Mouse (Mus musculus) CH12.LX (cell line): Measurements from ENCODE around the gene Meiob. TPM values are rescaled to one million over a fixed set of nuclear protein-coding genes. Genes with fewer than 3 reads are reported as not detected.

Source experiments
- DNase-seq: peaks from one replicate; pipeline ENCODE4 v3.0.0-alpha.2; 2013; ENCODE audit errors: extremely low read depth
- H3K27ac ChIP-seq: 2 replicates; pipeline ENCODE4 v1.5.1; 2012; ENCODE audit warnings: low read depth, mild to moderate bottlenecking, control low read depth, moderate library complexity; ENCODE audit not compliant: insufficient read depth
- H3K27me3 ChIP-seq: replicated peaks from 2 replicates; pipeline ENCODE3; 2012; ENCODE audit warnings: inconsistent platforms
- H3K36me3 ChIP-seq, 2 experiments: replicated peaks in 1 of 2; 2 replicates each; pipeline versions ENCODE3 to v1.6.1; 2012; ENCODE audit warnings: inconsistent platforms in 1 of 2, low read length in 1 of 2, mild to moderate bottlenecking in 1 of 2, mixed read lengths in 1 of 2, moderate library complexity in 1 of 2; ENCODE audit not compliant: control insufficient read depth in 1 of 2, insufficient read depth in 1 of 2
- H3K4me1 ChIP-seq, 2 experiments: 2 replicates each; pipeline ENCODE4 v1.6.1; 2012; ENCODE audit warnings: inconsistent platforms in 1 of 2, moderate library complexity in 1 of 2; ENCODE audit not compliant: insufficient read depth in 2 of 2, control insufficient read depth in 1 of 2
- H3K4me2 ChIP-seq: 2 replicates; pipeline ENCODE4 v1.6.1; 2012; ENCODE audit warnings: low read depth, mild to moderate bottlenecking, control low read depth; ENCODE audit not compliant: poor library complexity, insufficient read depth, severe bottlenecking
- H3K4me3 ChIP-seq, 3 experiments: fragments of 150-350 bp in 1 of 3; sonication (generic) in 1 of 3; replicated peaks in 1 of 3; 2 replicates each; pipeline versions ENCODE3 to v1.5.1; 2011 to 2012; ENCODE audit warnings: low read depth in 2 of 3, low read length in 2 of 3, mild to moderate bottlenecking in 2 of 3, moderate library complexity in 2 of 3, control low read depth in 1 of 3, improper control_type of control experiment in 1 of 3, inconsistent platforms in 1 of 3, mixed read lengths in 1 of 3; ENCODE audit not compliant: poor library complexity in 1 of 3
- H3K79me2 ChIP-seq: replicated peaks from 2 replicates; pipeline ENCODE4 v1.6.1; 2012; ENCODE audit warnings: mild to moderate bottlenecking, moderate library complexity; ENCODE audit not compliant: control insufficient read depth, poor library complexity, insufficient read depth, severe bottlenecking; ENCODE audit errors: extremely low read depth
- H3K9ac ChIP-seq: 2 replicates; pipeline ENCODE4 v1.6.1; 2012; ENCODE audit warnings: low read depth, mild to moderate bottlenecking, control low read depth, moderate library complexity; ENCODE audit not compliant: insufficient read depth
- H3K9me3 ChIP-seq: replicated peaks from 2 replicates; pipeline ENCODE3; 2012; ENCODE audit warnings: low read length, inconsistent platforms, mixed read lengths
- CHD1 ChIP-seq: IDR thresholded peaks from 2 replicates; pipeline ENCODE4 v1.6.1; 2012; ENCODE audit warnings: low read depth, low read length, improper control_type of control experiment, inconsistent platforms
- CTCF ChIP-seq, 2 experiments: IDR thresholded peaks in 1 of 2; conservative IDR thresholded peaks in 1 of 2; 2 replicates each; pipeline ENCODE4 v1.5.1; 2011 to 2012; ENCODE audit warnings: low read depth in 2 of 2, low read length in 2 of 2, improper control_type of control experiment in 1 of 2, inconsistent platforms in 1 of 2, mild to moderate bottlenecking in 1 of 2, moderate library complexity in 1 of 2
- ELF1 ChIP-seq: IDR thresholded peaks from 2 replicates; pipeline ENCODE4 v1.6.1; 2014; ENCODE audit warnings: low read depth, mild to moderate bottlenecking, inconsistent platforms, low read length, improper control_type of control experiment
- MAFK ChIP-seq: IDR thresholded peaks from 2 replicates; pipeline ENCODE4 v1.6.1; 2011; ENCODE audit warnings: low read length, improper control_type of control experiment; ENCODE audit not compliant: insufficient replicate concordance
- MAX ChIP-seq: IDR thresholded peaks from 2 replicates; pipeline ENCODE4 v1.6.1; 2011; ENCODE audit warnings: low read length, improper control_type of control experiment
- MAZ ChIP-seq: IDR thresholded peaks from 2 replicates; pipeline ENCODE4 v1.6.1; 2012; ENCODE audit warnings: low read depth, mild to moderate bottlenecking, inconsistent platforms, low read length, improper control_type of control experiment, moderate library complexity
- MEF2A ChIP-seq: IDR thresholded peaks from 2 replicates; pipeline ENCODE4 v1.6.1; 2014; ENCODE audit warnings: low read depth, mild to moderate bottlenecking, inconsistent platforms, low read length, improper control_type of control experiment, borderline replicate concordance
- NRF1 ChIP-seq: IDR thresholded peaks from 2 replicates; pipeline ENCODE4 v1.6.1; 2014; ENCODE audit warnings: low read depth, mild to moderate bottlenecking, inconsistent platforms, low read length, improper control_type of control experiment, moderate library complexity
- PAX5 ChIP-seq: IDR thresholded peaks from 2 replicates; pipeline ENCODE4 v1.6.1; 2012; ENCODE audit warnings: low read length, inconsistent platforms, mixed read lengths
- POLR2A ChIP-seq: IDR thresholded peaks from 2 replicates; pipeline ENCODE4 v1.6.1; 2011; ENCODE audit warnings: low read depth, mild to moderate bottlenecking, improper control_type of control experiment, low read length
- RAD21 ChIP-seq: IDR thresholded peaks from 2 replicates; pipeline ENCODE4 v1.6.1; 2011; ENCODE audit warnings: low read depth, mild to moderate bottlenecking, low read length, improper control_type of control experiment, moderate library complexity
- RCOR1 ChIP-seq: conservative IDR thresholded peaks from 2 replicates; pipeline ENCODE4 v1.6.1; 2012; ENCODE audit warnings: low read depth, mild to moderate bottlenecking, inconsistent platforms, low read length, improper control_type of control experiment
- SIN3A ChIP-seq: IDR thresholded peaks from 2 replicates; pipeline ENCODE4 v1.6.1; 2012; ENCODE audit warnings: low read length, improper control_type of control experiment, inconsistent platforms
- SMC3 ChIP-seq: IDR thresholded peaks from 2 replicates; pipeline ENCODE4 v1.6.1; 2011; ENCODE audit warnings: low read depth, low read length, improper control_type of control experiment
- TBP ChIP-seq: conservative IDR thresholded peaks from 2 replicates; pipeline ENCODE4 v1.6.1; 2011; ENCODE audit warnings: low read depth, low read length, improper control_type of control experiment
- TCF12 ChIP-seq: IDR thresholded peaks from 2 replicates; pipeline ENCODE4 v1.6.1; 2014; ENCODE audit warnings: low read depth, mild to moderate bottlenecking, inconsistent platforms, low read length, improper control_type of control experiment
- UBTF ChIP-seq: IDR thresholded peaks from 2 replicates; pipeline ENCODE4 v1.6.1; 2012; ENCODE audit warnings: low read depth, mild to moderate bottlenecking, inconsistent platforms, low read length, improper control_type of control experiment, moderate library complexity
- USF1 ChIP-seq: IDR thresholded peaks from 2 replicates; pipeline ENCODE4 v1.6.1; 2014; ENCODE audit warnings: low read depth, mild to moderate bottlenecking, inconsistent platforms, low read length, improper control_type of control experiment
- USF2 ChIP-seq: conservative IDR thresholded peaks from 2 replicates; pipeline ENCODE4 v1.6.1; 2011; ENCODE audit warnings: low read depth, low read length, improper control_type of control experiment
- ZC3H11A ChIP-seq: IDR thresholded peaks from 2 replicates; pipeline ENCODE4 v1.6.1; 2012; ENCODE audit warnings: low read depth, mild to moderate bottlenecking, inconsistent platforms, low read length, improper control_type of control experiment
- ZNF384 ChIP-seq: IDR thresholded peaks from 2 replicates; pipeline ENCODE4 v1.6.1; 2012; ENCODE audit warnings: low read depth, low read length, improper control_type of control experiment, inconsistent platforms
- dilution Hi-C: fragments of 300-500 bp; cut with MboI; formaldehyde crosslinking; loops from 2 replicates; pipeline ENCODE4 v1.14.3; 2020; ENCODE audit warnings: low sequenced_read_pairs; ENCODE audit not compliant: extremely low pct_unique_long_range_greater_than_20kb, extremely low pct_ligation_motif_present
- in situ Hi-C: fragments of 300-500 bp; cut with MboI; formaldehyde crosslinking; loops from 3 replicates; pipeline ENCODE4 v1.14.3; 2019; ENCODE audit warnings: low sequenced_read_pairs, low pct_ligation_motif_present, low pct_unique_long_range_greater_than_20kb, mixed read lengths
- polyA plus RNA-seq: library from polyadenylated mRNA; unstranded; fragments of >175 nt; gene quantifications from 2 replicates; pipeline ENCODE4 v1.2.1, GENCODE M21; 2012; ENCODE audit warnings: low read depth; ENCODE audit not compliant: insufficient read length
- total RNA-seq, 2 experiments: library from RNA; depleted of rRNA; stranded (reverse); fragments of 300-350 nt in 1 of 2; fragments of >200 nt in 1 of 2; gene quantifications; 2 replicates each; pipeline ENCODE4 v1.2.3; 2012 to 2014

Gene Meiob
- total and polyA plus RNA-seq, 3 experiments, result 0.23 to 0.40 (median 0.30) TPM

DNA sequence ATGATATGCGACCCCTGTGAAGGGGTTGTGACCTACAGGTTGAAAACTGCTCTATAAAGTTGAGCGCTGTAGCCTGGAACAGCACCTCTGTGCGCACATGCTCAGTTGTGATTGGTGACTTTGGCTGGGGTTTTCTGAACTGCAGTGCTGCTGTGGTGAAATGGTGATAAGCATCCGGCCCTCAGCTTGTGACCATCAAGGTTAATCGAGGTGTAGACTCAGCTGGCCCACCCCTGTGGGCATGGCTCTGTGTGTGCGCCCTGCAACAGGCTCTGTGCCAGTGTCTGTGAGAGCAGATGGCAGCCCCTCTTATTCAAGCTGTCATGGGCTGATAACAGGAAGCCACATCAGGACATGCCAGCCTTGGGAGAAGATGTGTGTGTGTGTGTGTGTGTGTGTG is 54.9 kb downstream of the Meiob start:
- H3K9ac ChIP-seq, result no peak overlapping the region
- TF ChIP-seq UBTF (no peak), ZNF384 (no peak), TCF12 (no peak), PAX5 (no peak), POLR2A (no peak), ZC3H11A (no peak), SMC3 (no peak), MAX (no peak), USF1 (no peak), SIN3A (no peak), MAFK (no peak), CHD1 (no peak), MAZ (no peak), RAD21 (no peak), NRF1 (no peak), ELF1 (no peak), CTCF (conservative IDR thresholded peaks at IDR 0.05 in 1 of 2, IDR thresholded peaks at IDR 0.05 in 1 of 2; ENCODE audit: low read depth in 2 of 2, low read length in 2 of 2) (no peak), MEF2A (no peak), USF2 (no peak)

DNA sequence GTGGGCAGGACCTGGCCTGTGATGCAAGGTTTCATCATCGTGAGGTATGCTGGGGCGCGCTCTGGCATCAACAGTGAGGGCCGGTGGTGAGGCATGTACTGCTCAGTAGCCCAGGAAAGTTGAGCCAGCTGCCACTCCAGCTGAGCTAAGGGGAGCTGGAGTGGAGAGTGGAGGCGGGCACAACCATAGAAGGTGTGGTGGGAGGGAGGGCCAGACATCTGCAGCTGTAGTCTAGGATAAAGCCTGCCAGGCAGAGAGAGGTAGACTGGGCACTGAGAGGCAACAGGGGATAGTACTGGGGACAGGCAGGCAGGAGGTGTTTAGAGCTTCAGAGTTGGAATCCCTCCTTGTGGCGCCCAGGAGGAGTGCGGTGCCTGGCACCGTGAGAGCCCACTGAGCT is 56.0 kb downstream of the Meiob start:
- no peak for DNase-seq
- Histone ChIP-seq H3K4me2 (no peak overlapping the region), H3K79me2 (no peaks in the 10 kb centered on the region; the same call in 1 of the 2 replicates), H3K27me3 (no peaks in the 10 kb centered on the region), H3K36me3 (peaks cover 32 to 71% of the 10 kb centered on the region in 2 experiments), H3K9me3 (no peaks in the 10 kb centered on the region), H3K27ac (no peak overlapping the region), H3K9ac (no peak overlapping the region), H3K4me3 (no peak overlapping the region), H3K4me1 (peaks cover 16 to 44% of the 10 kb centered on the region in 2 experiments)
- dilution Hi-C loops, result no loop called here
- TF ChIP-seq CTCF (conservative IDR thresholded peaks at IDR 0.05 in 1 of 2, IDR thresholded peaks at IDR 0.05 in 1 of 2; ENCODE audit: low read depth in 2 of 2, low read length in 2 of 2) (no peak), RCOR1 (no peak), TBP (no peak)
- in situ Hi-C loops, result no loop called here

More for the DNA sequence above, 54.9 kb downstream of the Meiob start:
- H3K4me1 ChIP-seq, result peaks cover 16 to 47% of the 10 kb centered on the region in 2 experiments
- dilution Hi-C loops, result no loop called here
- in situ Hi-C loops, result no loop called here
- H3K4me3 ChIP-seq, result no peak overlapping the region
- H3K9me3 ChIP-seq, result no peaks in the 10 kb centered on the region
- no peak overlapping the region for H3K27ac ChIP-seq
- no peak overlapping the region for H3K4me2 ChIP-seq
- H3K79me2 ChIP-seq, result no peaks in the 10 kb centered on the region; the same call in 1 of the 2 replicates
- H3K36me3 ChIP-seq, result peaks cover 32 to 62% of the 10 kb centered on the region in 2 experiments
- no peaks in the 10 kb centered on the region for H3K27me3 ChIP-seq
- no peak for DNase-seq
